Mouse (Mus musculus) heart, embryonic 12.5 days (tissue): ENCODE measurements around the gene Rbm12. TPM values are rescaled to one million over a fixed set of nuclear protein-coding genes. Genes with fewer than 3 reads are reported as not detected.
A peak's percentile ranks its signal among the peaks of the same experiment; 100 is the strongest.

ENCODE experiments used
- ATAC-seq: fragments of 200-750 bp; cut with Nextera tagmentation; 2 replicates; pipeline ENCODE4 v1.8.0; 2017; ENCODE audit warnings: moderate TSS enrichment, moderate library complexity; ENCODE audit not compliant: insufficient number of reproducible peaks, low FRiP score
- H3K27ac ChIP-seq: fragments of 300-500 bp; sonication (generic); 2 replicates; pipeline ENCODE4 v1.5.1; 2016; ENCODE audit warnings: mild to moderate bottlenecking, moderate library complexity; ENCODE audit not compliant: poor library complexity, severe bottlenecking
- H3K27me3 ChIP-seq: fragments of 300-500 bp; sonication (generic); replicated peaks from 2 replicates; pipeline ENCODE4 v1.6.1; 2016; ENCODE audit warnings: mild to moderate bottlenecking, moderate library complexity
- H3K36me3 ChIP-seq: fragments of 300-500 bp; sonication (generic); 2 replicates; pipeline ENCODE4 v1.6.1; 2016; ENCODE audit warnings: mild to moderate bottlenecking, moderate library complexity
- H3K4me1 ChIP-seq: fragments of 300-500 bp; sonication (generic); replicated peaks from 2 replicates; pipeline ENCODE4 v1.6.1; 2016; ENCODE audit warnings: mild to moderate bottlenecking
- H3K4me2 ChIP-seq: fragments of 300-500 bp; sonication (generic); 2 replicates; pipeline ENCODE4 v1.6.1; 2016; ENCODE audit warnings: mild to moderate bottlenecking, moderate library complexity
- H3K4me3 ChIP-seq: fragments of 300-500 bp; sonication (generic); 2 replicates; pipeline ENCODE4 v1.5.1; 2016; ENCODE audit warnings: mild to moderate bottlenecking
- H3K9ac ChIP-seq: fragments of 300-500 bp; sonication (generic); 2 replicates; pipeline ENCODE4 v1.6.1; 2016; ENCODE audit warnings: mild to moderate bottlenecking, moderate library complexity
- H3K9me3 ChIP-seq: fragments of 300-500 bp; sonication (generic); replicated peaks from 2 replicates; pipeline ENCODE4 v1.6.1; 2016; ENCODE audit warnings: mild to moderate bottlenecking, moderate library complexity
- WGBS: fragments of 180-500 bp; shearing (Covaris S2); methylation state at CpG from one replicate; pipeline ENCODE4 v1.1.7; 2016; 5-methylcytosine and 5-hydroxymethylcytosine counted together
- polyA plus RNA-seq: library from polyadenylated mRNA; unstranded; fragments of >200 nt; fragmentation: Nextera tagmentation; extraction: Ambion mirVana; gene quantifications from 2 replicates; pipeline ENCODE4 v1.2.1, GENCODE M21; 2016

Gene Rbm12
- polyA plus RNA-seq, 1 experiment from 2014 or later = 26.9 TPM

DNA sequence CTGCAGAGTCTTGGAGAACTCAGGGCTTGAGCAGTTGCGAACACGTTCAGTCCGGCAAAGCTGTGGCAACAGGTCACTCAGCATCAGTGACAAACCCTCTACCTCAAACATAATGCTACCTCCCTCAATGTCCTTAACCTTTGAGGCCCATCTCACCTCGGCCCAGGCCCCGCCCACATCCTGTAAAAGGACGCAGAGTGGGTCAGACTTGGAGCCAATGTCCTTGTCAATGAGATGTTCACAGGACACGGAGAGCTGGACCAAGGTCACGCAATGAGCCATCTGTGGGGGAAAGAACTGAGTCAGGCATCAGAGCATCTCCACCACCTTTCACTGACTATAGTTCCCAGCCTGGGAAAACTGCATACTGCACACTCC, 32.6 kb downstream of the Rbm12 start:
- H3K4me1 ChIP-seq = peaks cover 29% of the 10 kb centered on the region
- H3K9ac ChIP-seq = no peak overlapping the region
- ATAC-seq = peak; percentile 40
- no peak overlapping the region for H3K4me3 ChIP-seq
- no peak overlapping the region for H3K4me2 ChIP-seq
- 80% methylated on average over 8 of the region's 8 CpGs for WGBS
- H3K27me3 ChIP-seq = no peaks in the 10 kb centered on the region
- no peaks in the 10 kb centered on the region for H3K9me3 ChIP-seq
- H3K36me3 ChIP-seq = peaks cover 50% of the 10 kb centered on the region
- no peak overlapping the region for H3K27ac ChIP-seq

DNA sequence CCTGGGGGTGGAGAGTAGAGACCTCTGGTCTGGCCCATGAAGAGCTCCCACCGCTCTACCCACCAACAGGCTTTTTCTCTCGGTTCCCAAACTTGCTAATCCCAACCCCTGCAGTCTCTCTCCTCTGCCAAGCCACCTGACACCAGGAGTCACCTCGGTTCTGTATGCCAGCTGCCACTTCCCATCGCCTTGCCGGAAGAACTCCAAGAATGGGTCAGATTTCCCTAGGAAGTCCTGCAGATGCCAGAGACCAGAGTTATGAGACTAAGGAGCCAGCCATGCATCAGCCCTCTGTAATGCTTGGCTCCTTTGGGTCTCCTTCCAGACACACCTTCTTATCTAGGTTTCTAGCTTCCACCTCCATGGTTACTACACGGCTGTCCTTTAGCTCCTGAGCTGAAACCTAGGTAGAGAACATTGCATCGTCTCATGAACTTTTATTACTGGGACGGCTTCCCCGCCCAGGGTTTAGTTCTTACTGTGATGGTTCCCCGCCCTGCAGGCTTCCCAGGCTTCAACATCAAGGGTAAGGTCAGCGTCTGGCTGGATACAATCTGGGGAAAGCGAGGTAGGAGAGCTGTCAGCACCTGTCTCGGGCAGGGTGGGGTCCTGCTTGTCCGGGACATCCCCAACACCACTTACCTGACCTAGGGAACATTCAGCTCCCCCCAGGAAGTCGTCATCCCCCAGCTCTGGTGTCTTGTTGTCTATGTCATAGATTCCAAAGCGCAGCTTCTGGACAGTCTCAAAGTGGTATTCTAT, 33.2 kb downstream of the Rbm12 start:
- Histone ChIP-seq H3K27ac (no peak overlapping the region), H3K27me3 (no peaks in the 10 kb centered on the region), H3K4me1 (peaks cover 29% of the 10 kb centered on the region), H3K9ac (no peak overlapping the region), H3K9me3 (no peaks in the 10 kb centered on the region), H3K4me2 (no peak overlapping the region), H3K36me3 (peaks cover 55% of the 10 kb centered on the region), H3K4me3 (no peak overlapping the region)
- ATAC-seq = no peak
- WGBS = 90% methylated on average over 16 of the region's 16 CpGs

DNA sequence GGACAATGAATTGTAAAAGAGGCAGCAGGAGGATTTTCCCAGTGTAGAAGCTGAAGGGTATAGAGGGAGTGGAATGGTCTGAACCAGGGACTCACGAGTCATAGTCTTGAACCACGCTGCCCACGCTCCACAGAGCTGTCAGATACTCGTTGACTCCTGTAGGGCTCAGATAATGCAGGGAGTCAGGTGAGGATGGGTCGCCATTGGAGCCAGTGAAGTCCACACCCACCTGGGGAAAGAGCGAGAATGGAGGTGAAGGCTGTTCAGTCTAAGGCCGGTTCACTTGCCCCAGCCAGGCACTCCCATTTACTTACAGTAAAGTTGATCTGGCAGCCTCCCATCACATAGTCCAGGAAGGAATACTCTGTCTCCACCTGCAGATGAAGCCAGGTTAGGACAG, 34.3 kb downstream of the Rbm12 start:
- ATAC-seq = no peak
- Histone ChIP-seq H3K4me2 (no peak overlapping the region), H3K36me3 (peaks cover 67% of the 10 kb centered on the region), H3K9ac (no peak overlapping the region), H3K27me3 (no peaks in the 10 kb centered on the region), H3K27ac (no peak overlapping the region), H3K4me3 (no peak overlapping the region), H3K9me3 (no peaks in the 10 kb centered on the region), H3K4me1 (peaks cover 26% of the 10 kb centered on the region)
- WGBS = 86% methylated on average over 7 of the region's 7 CpGs

DNA sequence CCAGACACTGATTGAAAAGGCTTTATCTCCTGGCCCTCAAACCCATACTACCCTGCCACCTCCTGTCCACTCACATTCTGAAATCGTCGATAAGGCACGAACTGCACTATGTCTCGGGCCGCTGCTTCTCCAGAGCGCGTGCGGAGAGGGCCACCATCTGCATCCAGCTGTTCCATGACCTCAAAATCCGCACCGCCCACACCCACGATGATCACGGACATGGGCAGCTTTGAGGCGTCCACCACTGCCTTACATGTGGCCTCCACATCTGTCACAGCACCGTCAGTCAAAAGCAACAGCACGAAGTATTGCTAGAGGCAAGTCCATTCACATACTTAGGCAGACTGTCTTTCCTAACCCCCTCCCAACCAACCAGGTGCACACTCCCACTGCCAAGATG, 38.1 kb downstream of the Rbm12 start:
- no peak for ATAC-seq
- peaks cover 99% of the 10 kb centered on the region for H3K36me3 ChIP-seq
- H3K9me3 ChIP-seq = no peaks in the 10 kb centered on the region
- no peak overlapping the region for H3K9ac ChIP-seq
- no peaks in the 10 kb centered on the region for H3K27me3 ChIP-seq
- no peak overlapping the region for H3K27ac ChIP-seq
- no peaks in the 10 kb centered on the region for H3K4me1 ChIP-seq
- no peak overlapping the region for H3K4me3 ChIP-seq
- no peak overlapping the region for H3K4me2 ChIP-seq
- 93% methylated on average over 15 of the region's 15 CpGs for WGBS

DNA sequence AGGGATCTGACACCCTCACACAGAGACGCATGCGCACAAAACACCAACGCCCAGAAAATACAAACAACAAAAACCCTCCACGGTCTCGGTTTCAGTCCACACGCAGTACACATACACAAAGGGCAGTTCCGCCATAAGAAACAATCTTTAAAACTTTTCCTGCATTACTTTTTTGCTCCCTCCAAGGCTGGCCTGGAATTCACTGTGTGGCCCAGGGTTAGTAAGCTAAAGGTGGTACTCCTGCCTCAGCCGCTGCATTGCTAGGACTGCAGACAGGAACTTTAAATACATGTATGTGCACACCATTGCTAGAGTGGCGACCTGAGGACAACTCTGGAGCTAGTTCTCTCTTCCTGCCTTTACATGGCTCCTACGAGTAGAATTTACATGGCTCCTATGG, 40.5 kb downstream of the Rbm12 start:
- no peak overlapping the region for H3K27ac ChIP-seq
- no peak for ATAC-seq

DNA sequence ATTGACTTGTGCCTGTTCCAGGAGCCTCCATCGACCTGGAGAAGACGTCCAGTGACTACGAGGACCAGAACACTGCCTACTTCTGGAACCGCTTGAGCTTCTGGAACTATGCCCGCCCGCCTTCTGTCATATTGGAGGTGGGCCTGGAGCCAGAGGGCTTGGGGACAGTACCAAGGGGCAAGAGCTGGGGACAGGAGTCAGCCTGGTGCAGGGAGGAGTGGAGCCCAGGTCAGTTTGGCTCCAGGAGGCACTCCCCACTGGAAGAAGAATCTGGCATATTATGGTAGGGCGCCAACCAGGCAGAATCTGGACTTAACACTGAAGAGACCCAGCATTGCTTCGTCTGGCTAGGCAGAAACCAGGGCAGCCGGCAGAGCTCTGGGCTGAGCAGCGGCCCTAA, 43.9 kb downstream of the Rbm12 start:
- H3K9me3 ChIP-seq = no peaks in the 10 kb centered on the region
- ATAC-seq = no peak
- H3K9ac ChIP-seq = no peak overlapping the region
- peaks cover 51% of the 10 kb centered on the region for H3K36me3 ChIP-seq
- peaks cover 12% of the 10 kb centered on the region for H3K4me1 ChIP-seq
- no peak overlapping the region for H3K4me3 ChIP-seq
- WGBS = 88% methylated on average over 10 of the region's 10 CpGs
- no peaks in the 10 kb centered on the region for H3K27me3 ChIP-seq
- H3K4me2 ChIP-seq = no peak overlapping the region
- H3K27ac ChIP-seq = no peak overlapping the region

More for the DNA sequence above, 40.5 kb downstream of the Rbm12 start:
- Histone ChIP-seq H3K36me3 (peaks cover 84% of the 10 kb centered on the region), H3K4me3 (no peak overlapping the region), H3K9me3 (no peaks in the 10 kb centered on the region), H3K4me1 (peaks cover 3% of the 10 kb centered on the region), H3K27me3 (no peaks in the 10 kb centered on the region), H3K4me2 (no peak overlapping the region), H3K9ac (no peak overlapping the region)
- WGBS = 93% methylated on average over 10 of the region's 10 CpGs

DNA sequence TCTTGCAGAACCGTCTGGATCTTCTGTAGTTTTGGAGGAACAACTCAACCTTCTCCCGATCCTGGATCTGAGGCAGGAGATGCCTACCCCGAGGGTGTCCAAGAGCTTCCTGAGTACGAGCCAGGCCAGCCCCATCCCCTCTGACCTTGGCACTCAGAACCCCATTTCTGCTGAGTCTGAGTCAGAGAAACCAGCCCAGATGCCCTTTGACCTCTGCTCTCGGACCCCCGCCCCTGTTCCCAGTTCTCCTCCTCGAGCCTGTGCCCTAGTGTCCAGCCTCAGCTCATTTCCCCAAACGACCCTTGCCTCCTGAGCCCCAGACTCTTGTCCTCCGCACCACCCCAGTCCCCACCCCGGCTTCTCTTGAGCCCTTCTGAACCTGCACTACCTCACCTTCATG, 45.7 kb downstream of the Rbm12 start:
- WGBS = 33% methylated on average over 10 of the region's 10 CpGs
- no peaks in the 10 kb centered on the region for H3K9me3 ChIP-seq
- H3K4me2 ChIP-seq = peak overlapping the region; percentile 97
- peaks cover 12% of the 10 kb centered on the region for H3K4me1 ChIP-seq
- H3K27ac ChIP-seq = no peak overlapping the region
- peaks cover 34% of the 10 kb centered on the region for H3K36me3 ChIP-seq
- no peaks in the 10 kb centered on the region for H3K27me3 ChIP-seq
- no peak for ATAC-seq
- peak overlapping the region; percentile 76 for H3K9ac ChIP-seq
- peak overlapping the region; percentile 76 for H3K4me3 ChIP-seq

DNA sequence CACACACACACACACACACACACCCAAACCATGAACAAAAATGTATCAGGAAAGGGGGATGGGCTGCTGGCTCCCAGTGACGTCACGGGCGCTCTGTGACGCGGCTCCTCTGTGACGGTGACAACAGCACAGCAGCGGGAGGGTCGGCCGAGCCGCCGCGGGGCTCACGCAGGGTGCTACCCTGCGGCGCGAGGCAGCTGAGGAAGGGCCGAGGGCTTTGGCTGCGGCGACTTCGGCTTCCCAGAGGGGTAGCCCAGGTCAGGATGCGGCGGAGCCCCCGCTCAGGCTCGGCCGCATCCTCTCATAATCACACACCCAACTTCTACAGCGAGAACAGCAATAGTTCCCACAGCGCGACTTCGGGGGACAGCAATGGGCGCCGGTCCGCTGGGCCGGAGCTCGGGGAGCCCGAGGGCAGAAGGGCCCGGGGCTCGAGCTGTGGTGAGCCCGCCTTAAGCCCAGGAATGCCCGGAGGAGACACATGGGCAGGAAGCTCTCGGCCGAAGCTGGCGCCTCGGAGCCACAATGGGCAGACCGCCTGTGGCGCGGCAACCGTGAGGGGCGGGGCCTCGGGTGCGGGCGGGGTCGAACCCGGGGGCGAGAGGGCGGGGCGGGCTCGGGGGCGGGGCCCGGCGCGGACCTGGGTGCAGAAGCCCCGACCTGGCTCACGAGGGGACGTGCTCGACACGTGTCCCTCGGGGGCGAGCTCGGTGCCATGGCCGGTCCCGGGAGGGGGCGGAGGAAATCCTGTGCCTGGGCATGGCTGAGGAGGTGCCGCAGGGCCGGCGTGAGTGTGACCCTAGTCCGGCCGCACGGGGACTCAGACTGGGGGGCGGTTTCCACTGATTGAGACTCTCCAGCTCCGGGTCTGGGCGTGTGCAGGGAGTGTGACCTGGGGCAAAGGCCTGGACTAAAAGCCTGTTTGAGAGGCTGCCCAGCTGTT, 46.4 kb downstream of the Rbm12 start, which contains the start of gene Spag4:
Gene Spag4 (plus strand): TSS at position 77 of the 943 bp plus-strand sequence.
- Histone ChIP-seq H3K4me2 (peak within 1 kb of the TSS; percentile 97), H3K36me3 (peaks cover 26% of the 10 kb centered on the region), H3K27ac (peak within 1 kb of the TSS; percentile 77; the same call in 1 of the 2 replicates), H3K9ac (peak within 1 kb of the TSS; percentile 76), H3K4me3 (peak within 1 kb of the TSS; percentile 76), H3K9me3 (no peaks in the 10 kb centered on the region), H3K4me1 (peaks cover 12% of the 10 kb centered on the region), H3K27me3 (no peaks in the 10 kb centered on the region)
- peak; percentile 89 for ATAC-seq
- WGBS = under 1% methylated on average over 80 of the region's 81 CpGs

DNA sequence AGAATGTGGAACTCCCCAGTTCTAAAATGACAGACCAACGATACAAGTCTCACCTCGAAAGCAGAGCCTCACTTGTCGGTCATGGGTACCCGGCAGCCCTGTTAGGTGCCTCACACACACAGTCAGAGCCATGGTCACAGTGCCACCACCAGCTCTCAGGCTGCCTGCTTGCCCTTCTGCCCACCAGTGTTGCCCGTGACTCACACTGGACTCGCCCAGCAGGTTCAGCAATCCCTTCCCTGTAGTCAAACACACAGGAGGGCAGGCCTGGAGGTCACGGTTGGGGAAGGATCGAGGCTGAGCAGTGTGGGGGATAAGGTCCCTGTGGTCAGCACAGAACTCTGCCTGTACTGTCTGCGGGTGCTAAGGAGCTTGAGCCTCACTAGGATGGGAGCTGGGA, 59.0 kb downstream of the Rbm12 start, which contains the start of gene Fer1l4:
Gene Fer1l4 (minus strand): TSS at position 132 of the 400 bp plus-strand sequence.
- ATAC-seq = no peak
- Histone ChIP-seq H3K4me2 (no peak within 1 kb of the TSS), H3K36me3 (no peaks in the 10 kb centered on the region), H3K27me3 (peaks cover 46% of the 10 kb centered on the region), H3K27ac (no peak within 1 kb of the TSS), H3K9ac (no peak within 1 kb of the TSS), H3K4me3 (no peak within 1 kb of the TSS), H3K9me3 (no peaks in the 10 kb centered on the region), H3K4me1 (no peaks in the 10 kb centered on the region)
- 78% methylated on average over 9 of the region's 9 CpGs for WGBS

DNA sequence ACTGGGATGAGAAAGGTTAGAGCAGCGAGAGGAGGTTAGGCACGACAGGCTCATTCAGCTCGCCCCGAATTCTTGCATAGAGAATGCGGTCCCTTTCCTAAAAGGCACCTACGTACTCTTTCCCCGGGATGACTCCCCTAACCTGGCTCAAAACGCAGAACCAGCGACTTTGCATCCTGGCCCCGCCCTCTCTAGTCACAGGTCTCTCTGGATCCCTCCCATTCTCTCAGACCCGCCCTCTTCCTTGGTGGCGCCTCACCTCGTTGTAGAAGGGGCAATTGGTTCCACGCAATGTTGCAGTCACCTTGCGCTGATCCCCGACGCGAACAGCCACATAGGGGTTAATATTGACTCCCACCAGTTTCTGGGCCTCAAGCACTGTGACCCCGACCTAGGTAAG, 63.8 kb downstream of the Rbm12 start:
- Histone ChIP-seq H3K36me3 (no peaks in the 10 kb centered on the region), H3K9ac (no peak overlapping the region), H3K9me3 (no peaks in the 10 kb centered on the region), H3K27ac (no peak overlapping the region), H3K4me3 (no peak overlapping the region), H3K4me1 (no peaks in the 10 kb centered on the region), H3K27me3 (peaks cover 60% of the 10 kb centered on the region), H3K4me2 (peak overlapping the region; percentile 20)
- ATAC-seq = no peak
- WGBS = 6% methylated on average over 19 of the region's 19 CpGs

DNA sequence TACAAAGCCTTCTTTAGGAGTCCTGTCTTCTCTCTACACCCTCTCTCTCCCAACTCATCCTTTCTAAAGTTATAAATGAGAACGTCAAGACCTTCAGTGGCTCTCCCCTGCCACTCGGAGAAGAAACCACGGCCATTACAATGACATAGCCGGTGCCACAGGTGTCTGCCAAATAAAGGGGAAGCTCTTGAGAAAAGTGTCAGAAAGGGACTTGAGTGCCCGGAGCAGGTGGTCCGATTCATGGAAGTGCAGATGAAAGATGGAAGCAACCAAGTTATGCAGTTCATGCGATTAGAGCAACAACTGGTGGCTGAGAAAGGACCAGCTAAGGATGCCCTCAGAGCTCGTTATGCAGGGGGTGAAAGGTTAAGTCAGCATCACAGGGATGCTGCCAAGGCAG, 68.9 kb downstream of the Rbm12 start:
- Histone ChIP-seq H3K27me3 (peaks cover 20% of the 10 kb centered on the region), H3K4me1 (no peaks in the 10 kb centered on the region), H3K4me3 (no peak overlapping the region), H3K4me2 (no peak overlapping the region), H3K36me3 (no peaks in the 10 kb centered on the region), H3K27ac (no peak overlapping the region), H3K9ac (no peak overlapping the region), H3K9me3 (no peaks in the 10 kb centered on the region)
- no peak for ATAC-seq
- 81% methylated on average over 8 of the region's 8 CpGs for WGBS
